In genomic region chr3:95985209-95986000, GRCm38 (mm10) we compare ENCODE assay signal across 8 mouse cellular contexts. TPM values are rescaled to one million over a fixed set of nuclear protein-coding genes. Genes with fewer than 3 reads are reported as not detected.
A peak's percentile ranks its signal among the peaks of the same experiment; 100 is the strongest.
DNase-seq lines count a peak whose midpoint lies in the region; ATAC-seq and TF ChIP-seq lines count a peak whose summit lies in the region.

No protein-coding gene starts in this region.

- no peak for TF ChIP-seq EP300 in liver, postnatal 0 days (IDR thresholded peaks at IDR 0.05; ENCODE audit: low read depth)

- no peaks in the 10 kb centered on the region for H3K9me3 ChIP-seq in liver, postnatal 0 days (ENCODE audit: low read length)
- no peaks in the 10 kb centered on the region for H3K9me3 ChIP-seq in neural tube, embryonic 15.5 days (replicated peaks)

- H3K4me2 ChIP-seq in liver, postnatal 0 days (ENCODE audit: low read depth, low read length) = peak overlapping the region; percentile 54
- peak overlapping the region; percentile 52 for H3K4me2 ChIP-seq in neural tube, embryonic 15.5 days

- H3K27ac ChIP-seq in spleen, adult 2 months (ENCODE audit: insufficient read depth, low read length) = peak overlapping the region; percentile 89
- peak overlapping the region; percentile 70 for H3K27ac ChIP-seq in liver, postnatal 0 days (ENCODE audit: low read depth)
- peak overlapping the region; percentile 91 for H3K27ac ChIP-seq in neural tube, embryonic 15.5 days (replicated peaks)

- WGBS in spleen, adult 2 months = 23% methylated on average over 12 of the region's 12 CpGs
- 12% methylated on average over 12 of the region's 12 CpGs for WGBS in liver, postnatal 0 days (ENCODE audit: insufficient replicate concordance)
- WGBS in neural tube, embryonic 15.5 days = 3% methylated on average over 12 of the region's 12 CpGs

- peaks cover 17% of the 10 kb centered on the region for H3K36me3 ChIP-seq in spleen, adult 2 months (ENCODE audit: control insufficient read depth, insufficient read depth, low read length)
- H3K36me3 ChIP-seq in liver, postnatal 0 days (replicated peaks; ENCODE audit: insufficient read depth, low read length) = peaks cover 18% of the 10 kb centered on the region
- H3K36me3 ChIP-seq in neural tube, embryonic 15.5 days = peaks cover 33% of the 10 kb centered on the region

- no peak overlapping the region for H3K9ac ChIP-seq in liver, postnatal 0 days (replicated peaks)
- H3K9ac ChIP-seq in neural tube, embryonic 15.5 days (replicated peaks) = peak overlapping the region; percentile 38

- no peak for DNase-seq in spleen, adult 2 months (ENCODE audit: low read depth in 1 of 2, low spot score in 2 of 2)
- DNase-seq in spleen, postnatal 10 days (ENCODE audit: low spot score in 2 of 2) = no peak
- peak; percentile 89 for DNase-seq in embryo, embryonic 10.5 days (ENCODE audit: low spot score)
- peak; percentile 76 for DNase-seq in heart, adult 8-10 months (ENCODE audit: low spot score)
- peak; percentile 58 for DNase-seq in kidney, adult 9 months
- DNase-seq in liver, postnatal 0 days = peak; percentile 28
- no peak for DNase-seq in c-Kit-positive CD71-positive TER-119-positive erythroid progenitor cells, embryonic 14.5 days (ENCODE audit: low spot score)

- no peaks in the 10 kb centered on the region for H3K27me3 ChIP-seq in spleen, adult 2 months (ENCODE audit: control insufficient read depth, insufficient read depth, low read length)
- no peaks in the 10 kb centered on the region for H3K27me3 ChIP-seq in liver, postnatal 0 days (ENCODE audit: insufficient read depth, low read length)
- no peaks in the 10 kb centered on the region for H3K27me3 ChIP-seq in neural tube, embryonic 15.5 days (replicated peaks)

- peaks cover 29% of the 10 kb centered on the region; the same call in 1 of the 2 replicates for H3K4me1 ChIP-seq in spleen, adult 2 months (ENCODE audit: control insufficient read depth, insufficient read depth, insufficient read length)
- H3K4me1 ChIP-seq in liver, postnatal 0 days (ENCODE audit: insufficient read depth) = peaks cover 24% of the 10 kb centered on the region
- H3K4me1 ChIP-seq in neural tube, embryonic 15.5 days = peaks cover 25% of the 10 kb centered on the region

- H3K4me3 ChIP-seq in spleen, adult 2 months (ENCODE audit: extremely low read depth, insufficient read depth, insufficient read length) = peak overlapping the region; percentile 36; the same call in 1 of the 2 replicates
- H3K4me3 ChIP-seq in liver, postnatal 0 days (ENCODE audit: low read depth, low read length) = no peak overlapping the region
- H3K4me3 ChIP-seq in neural tube, embryonic 15.5 days (replicated peaks) = peak overlapping the region; percentile 20

- TF ChIP-seq POLR2A in spleen, adult 2 months (IDR thresholded peaks at IDR 0.05; ENCODE audit: low read depth, low read length) = peak; percentile 27

- TF ChIP-seq CTCF in spleen, adult 2 months (IDR thresholded peaks at IDR 0.05; ENCODE audit: extremely low read depth, insufficient read depth, insufficient read length, insufficient replicate concordance) = no peak
- no peak for TF ChIP-seq CTCF in liver, postnatal 0 days (IDR thresholded peaks at IDR 0.05; ENCODE audit: low read depth)

- ATAC-seq in liver, postnatal 0 days = peak; percentile 49
- peak; percentile 92 for ATAC-seq in neural tube, embryonic 15.5 days (ENCODE audit: low FRiP score)

RNA-seq across cellular contexts. Expression of gene Plekho1, which starts 10.4 kb away (rescaled TPM):
- 60.1 and 91.7 TPM in 2 replicates for polyA plus RNA-seq in spleen, adult 2 months (2012; rRNA removed)
- total RNA-seq in heart, adult 8-10 months (2022) = 10 to 100 TPM; 55.7 to 68.3 (median 61.1) TPM
- 10.7 and 11.7 TPM in 2 replicates for polyA plus RNA-seq in liver, postnatal 0 days (2015; fragmentation: Nextera tagmentation; extraction: Ambion mirVana)
- 46.7 and 48.6 TPM in 2 replicates for polyA plus RNA-seq in neural tube, embryonic 15.5 days (2015; fragmentation: Nextera tagmentation; extraction: Ambion mirVana)

RNA-seq across cellular contexts. Expression of gene Anp32e, which starts 56.4 kb away (rescaled TPM):
- 12.7 and 21.2 TPM in 2 replicates for polyA plus RNA-seq in spleen, adult 2 months (2012; rRNA removed)
- total RNA-seq in heart, adult 8-10 months (2022) = 10 to 100 TPM; 76.7 to 95.7 (median 82.9) TPM
- polyA plus RNA-seq in liver, postnatal 0 days (2015; fragmentation: Nextera tagmentation; extraction: Ambion mirVana) = 92.0 and 98.4 TPM in 2 replicates
- polyA plus RNA-seq in neural tube, embryonic 15.5 days (2015; fragmentation: Nextera tagmentation; extraction: Ambion mirVana) = 99.6 and 157 TPM in 2 replicates

Comparison
In these comparisons a context has a peak if more than half of its experiments do, and no peak if none do; other contexts are left out.
1. DNase-seq: peak in embryo, embryonic 10.5 days (single experiment), heart, adult 8-10 months (single experiment), kidney, adult 9 months (single experiment) and liver, postnatal 0 days (single experiment); none in spleen, adult 2 months (0 of 2), spleen, postnatal 10 days (0 of 2) and c-Kit-positive CD71-positive TER-119-positive erythroid progenitor cells, embryonic 14.5 days (single experiment).
2. Peak in every context shown above with its lines, with median percentiles within 50 percentile points of each other: H3K27ac ChIP-seq.